Mouse (Mus musculus) lung, adult 2 months (tissue): ENCODE measurements around the gene Odc1. TPM values are rescaled to one million over a fixed set of nuclear protein-coding genes. Genes with fewer than 3 reads are reported as not detected.
"Not testable (repeated sequence)": the region's sequence is repeated elsewhere in the genome, so short reads cannot be mapped to it uniquely, and the experiment has no call there.

ENCODE experiments used
- DNase-seq: peaks from one replicate; pipeline ENCODE4 v3.0.0; 2022
- H3K4me1 ChIP-seq: fragments of 200-500 bp; 2 replicates; pipeline ENCODE4 v1.6.1; 2011; ENCODE audit warnings: low read length; ENCODE audit not compliant: control insufficient read depth, insufficient read depth
- H3K4me3 ChIP-seq: fragments of 200-500 bp; replicated peaks from 2 replicates; pipeline ENCODE3; 2011; ENCODE audit warnings: low read depth, mild to moderate bottlenecking, control low read depth, low read length; ENCODE audit errors: extremely low read depth
- CTCF ChIP-seq: fragments of 200-500 bp; IDR thresholded peaks from 2 replicates; pipeline ENCODE4 v1.5.1; 2011; ENCODE audit warnings: mild to moderate bottlenecking, low read length, control low read depth; ENCODE audit not compliant: insufficient read depth
- POLR2A ChIP-seq: fragments of 200-500 bp; IDR thresholded peaks from 2 replicates; pipeline ENCODE4 v1.6.1; 2011; ENCODE audit warnings: low read depth, mild to moderate bottlenecking, control low read depth, low read length, borderline replicate concordance; ENCODE audit errors: extremely low read depth
- WGBS: fragments of 180-500 bp; shearing (Covaris S2); methylation state at CpG from one replicate; pipeline ENCODE4 v1.1.7; 2018; 5-methylcytosine and 5-hydroxymethylcytosine counted together
- polyA plus RNA-seq: library from polyadenylated mRNA; depleted of rRNA; stranded (reverse); fragments of >200 nt; gene quantifications from 2 replicates; pipeline ENCODE4 v1.2.3, GENCODE M21; 2012

Odc1 gene
- polyA plus RNA-seq, 1 experiment: 59.5 TPM

DNA sequence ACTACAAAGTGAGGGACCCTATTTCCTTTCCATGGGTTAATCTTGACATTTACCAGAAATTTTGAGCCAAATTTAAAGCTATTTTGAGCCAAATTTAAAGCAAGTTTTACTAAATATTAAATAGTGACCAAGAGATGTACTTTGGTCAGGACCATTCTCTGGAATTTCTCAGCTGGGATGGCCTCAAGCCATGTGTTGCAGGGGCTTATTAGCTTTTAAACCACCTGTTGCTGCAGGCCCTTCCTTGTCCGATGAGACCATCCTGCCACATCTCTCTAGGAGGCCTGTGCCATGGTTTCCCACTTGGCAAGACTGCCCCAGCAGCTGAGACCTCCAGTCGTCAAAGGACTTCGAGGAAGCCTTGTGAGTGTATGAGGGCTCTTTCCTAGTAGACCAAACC lies 15.4 kb upstream of the Odc1 start:
- H3K4me1 ChIP-seq: no peaks in the 10 kb centered on the region
- TF ChIP-seq POLR2A (no peak), CTCF (no peak)
- H3K4me3 ChIP-seq: no peak overlapping the region
- no peak for DNase-seq
- WGBS: 87% methylated on average over 3 of the region's 3 CpGs

DNA sequence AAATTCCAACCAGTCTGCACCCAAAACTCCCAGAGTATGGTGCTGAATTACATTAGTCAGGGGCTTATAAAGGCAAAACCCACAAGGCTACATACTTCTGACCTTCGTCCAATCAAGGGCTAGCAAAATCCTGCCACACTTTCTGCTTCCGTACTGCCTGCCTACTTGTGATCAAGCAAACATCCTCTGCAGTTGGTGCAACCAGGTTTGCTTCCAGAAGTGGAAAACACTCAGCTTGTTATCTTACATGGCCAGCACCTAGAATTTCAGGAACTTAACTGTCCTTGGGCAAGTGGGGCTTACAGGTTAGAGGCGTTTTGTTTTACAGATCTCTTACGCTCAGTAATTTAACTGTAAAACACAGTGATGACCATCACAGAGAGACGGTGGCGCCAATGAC lies 14.9 kb upstream of the Odc1 start:
- Histone ChIP-seq H3K4me1 (no peaks in the 10 kb centered on the region), H3K4me3 (no peak overlapping the region)
- 74% methylated on average over 6 of the region's 6 CpGs for WGBS
- DNase-seq: no peak
- TF ChIP-seq POLR2A: no peak

DNA sequence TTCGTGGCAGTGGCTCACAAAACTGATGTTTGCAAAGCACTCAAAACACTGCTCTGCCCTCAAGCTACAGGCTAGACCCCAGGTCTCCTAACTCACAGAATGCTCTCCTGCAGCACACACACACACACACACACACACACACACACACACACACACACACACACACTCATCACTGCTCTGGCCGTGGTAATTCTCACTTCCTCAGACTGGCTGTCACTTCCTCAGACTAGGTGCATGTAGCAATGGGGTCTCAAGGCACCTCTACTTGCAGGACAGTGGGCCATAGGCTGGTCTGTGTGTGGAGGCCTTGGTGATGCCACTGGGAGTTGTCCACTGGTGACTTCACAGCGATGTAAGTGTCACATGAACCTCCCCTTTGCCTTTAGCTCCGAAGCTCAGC lies 13.8 kb upstream of the Odc1 start:
- no peak for TF ChIP-seq CTCF
- TF ChIP-seq POLR2A: no peak
- Histone ChIP-seq H3K4me3 (no peak overlapping the region), H3K4me1 (no peaks in the 10 kb centered on the region)
- WGBS: 62% methylated on average over 4 of the region's 4 CpGs
- DNase-seq: no peak

DNA sequence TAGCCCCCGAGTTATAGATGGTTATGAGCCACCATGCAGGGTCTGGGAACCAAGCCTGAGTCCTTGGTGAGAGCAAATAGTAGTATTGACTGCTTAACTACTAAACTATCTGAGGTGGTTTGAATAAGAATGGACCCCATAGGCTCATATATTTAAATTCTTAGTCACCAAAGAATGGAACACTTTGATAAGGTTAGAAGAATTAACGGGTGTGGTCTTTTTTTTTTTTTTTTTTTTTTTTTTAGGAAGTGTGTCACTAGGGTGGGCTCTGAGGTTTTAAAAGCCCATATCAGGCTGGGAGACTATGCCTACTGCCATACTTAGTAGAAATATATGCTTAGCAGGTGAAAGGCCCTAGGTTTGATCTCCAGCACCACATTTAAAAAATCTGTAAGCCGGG lies 8.4 kb upstream of the Odc1 start:
- TF ChIP-seq POLR2A: no peak
- TF ChIP-seq CTCF: no peak
- H3K4me1 ChIP-seq: no peaks in the 10 kb centered on the region
- H3K4me3 ChIP-seq: no peak overlapping the region
- WGBS: 94% methylated on average over 3 of the region's 3 CpGs
- no peak for DNase-seq

- WGBS: 86% methylated on average over 3 of the region's 3 CpGs
- Histone ChIP-seq H3K4me3 (no peak overlapping the region), H3K4me1 (no peaks in the 10 kb centered on the region)
- no peak for DNase-seq
- TF ChIP-seq CTCF (no peak), POLR2A (no peak)
Measured at GRCm38 (mm10) chr12:17537147-17537546, 7.4 kb upstream of the Odc1 start.

DNA sequence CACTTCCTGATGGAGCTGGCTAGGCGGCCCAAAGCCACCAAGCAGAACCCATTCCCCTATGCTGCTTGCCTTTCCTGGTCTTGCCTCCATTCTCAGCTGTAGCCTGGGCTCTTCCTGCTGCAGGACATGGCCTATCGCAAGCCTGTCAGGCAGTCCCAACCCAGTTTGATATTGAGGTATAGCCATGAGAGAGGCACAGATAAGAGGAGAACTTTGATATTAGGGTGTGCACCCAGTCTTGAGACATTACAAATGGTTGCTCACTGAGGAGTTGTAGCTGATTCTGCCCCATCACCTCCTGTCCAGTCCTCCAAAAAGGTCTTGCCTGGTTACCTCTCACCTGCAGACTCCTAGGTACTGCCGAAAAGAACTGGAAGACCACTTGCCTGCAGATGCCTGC lies 6.5 kb upstream of the Odc1 start:
- H3K4me1 ChIP-seq: no peaks in the 10 kb centered on the region
- 88% methylated on average over 3 of the region's 3 CpGs for WGBS
- no peak for DNase-seq
- TF ChIP-seq CTCF: no peak
- no peak for TF ChIP-seq POLR2A
- H3K4me3 ChIP-seq: no peak overlapping the region

DNA sequence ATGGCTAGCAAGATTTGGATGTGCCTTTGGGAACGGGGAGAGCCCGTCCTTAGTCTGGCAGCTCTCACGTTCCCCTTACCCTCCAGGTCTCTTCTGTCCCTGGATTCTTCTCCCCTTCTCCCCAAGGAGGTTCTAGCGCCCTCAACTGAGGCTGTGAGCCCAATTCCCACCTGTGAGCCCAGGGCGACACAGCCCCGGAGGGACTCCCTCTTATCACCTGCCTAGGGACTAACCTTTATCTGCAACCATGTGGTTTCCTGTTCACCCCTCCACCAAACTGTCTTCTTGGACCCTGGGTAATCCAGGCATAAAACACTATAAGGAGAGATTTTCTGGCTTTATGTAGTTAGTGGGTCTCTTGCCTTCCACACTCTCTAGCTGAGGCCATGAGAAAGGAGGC lies 5.6 kb upstream of the Odc1 start:
- 61% methylated on average over 6 of the region's 6 CpGs for WGBS
- no peak for DNase-seq
- no peak overlapping the region for H3K4me3 ChIP-seq
- H3K4me1 ChIP-seq: peaks cover 2% of the 10 kb centered on the region; the same call in 1 of the 2 replicates
- TF ChIP-seq CTCF (no peak), POLR2A (no peak)

DNA sequence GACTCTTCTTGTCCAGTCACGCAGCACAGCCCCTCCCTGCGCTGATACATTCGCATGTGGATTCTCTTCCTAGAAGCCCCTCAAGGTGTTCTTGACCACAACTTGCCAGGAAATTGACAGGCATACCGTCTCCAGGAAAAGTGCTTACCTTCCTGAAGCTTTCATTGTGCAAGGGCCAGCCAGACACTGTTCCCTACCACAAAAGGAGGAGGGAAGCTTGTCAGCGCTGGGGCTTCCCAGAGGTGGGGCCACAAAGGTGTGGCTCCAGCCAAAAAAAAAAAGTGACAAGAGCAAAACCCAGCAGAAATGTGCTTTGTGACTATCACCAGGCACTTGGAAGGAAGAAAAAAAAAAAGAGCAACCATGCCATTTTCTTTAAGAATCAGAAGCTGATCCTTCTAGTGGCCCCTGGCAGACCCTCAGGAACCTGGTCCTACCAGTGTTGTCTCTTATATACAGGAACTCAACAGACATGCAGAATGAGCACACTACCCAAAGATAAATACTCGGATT lies 4.5 kb upstream of the Odc1 start:
- WGBS: 69% methylated on average over 6 of the region's 6 CpGs

GRCm38 (mm10) chr12:17545107-17545571 lies 545 bp downstream of the Odc1 start:
- no peak for DNase-seq
- Histone ChIP-seq H3K4me1 (peaks cover 3% of the 10 kb centered on the region; the same call in 1 of the 2 replicates), H3K4me3 (peak overlapping the region; percentile 63)
- WGBS: under 1% methylated on average over 36 of the region's 40 CpGs
- TF ChIP-seq CTCF: no peak
- TF ChIP-seq POLR2A: 0 out of 2 replicates have a peak, but pooled peaks have one; percentile 2

More for the DNA sequence above, 4.5 kb upstream of the Odc1 start:
- Histone ChIP-seq H3K4me1 (peaks cover 3% of the 10 kb centered on the region; the same call in 1 of the 2 replicates), H3K4me3 (no peak overlapping the region)
- no peak for TF ChIP-seq CTCF
- TF ChIP-seq POLR2A: no peak
- no peak for DNase-seq

DNA sequence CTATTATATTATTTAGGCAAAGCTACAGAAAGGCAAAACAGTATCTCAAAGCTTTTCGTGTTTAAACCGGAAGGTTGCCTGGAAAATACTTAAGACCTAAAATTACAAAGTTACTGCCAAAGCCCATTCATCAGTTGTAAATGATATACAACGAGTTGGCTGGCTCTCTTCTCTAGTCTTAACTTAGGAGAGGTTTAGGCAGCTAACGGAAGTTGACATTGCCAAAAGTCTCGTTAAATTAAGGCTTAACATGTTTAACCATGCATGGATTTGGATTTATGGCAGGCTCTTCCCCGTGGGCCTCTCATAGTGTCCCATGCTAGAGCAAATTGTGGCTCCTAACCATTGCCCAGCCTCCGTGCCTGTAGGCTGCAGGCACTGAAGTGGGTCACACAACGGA lies 1.3 kb downstream of the Odc1 start:
- H3K4me1 ChIP-seq: peaks cover 3% of the 10 kb centered on the region; the same call in 1 of the 2 replicates
- H3K4me3 ChIP-seq: no peak overlapping the region
- no peak for DNase-seq
- 22% methylated on average over 8 of the region's 8 CpGs for WGBS
- TF ChIP-seq POLR2A: no peak
- TF ChIP-seq CTCF: no peak

- not testable (repeated sequence) for DNase-seq, H3K4me1 ChIP-seq, H3K4me3 ChIP-seq
- WGBS: 95% methylated on average over 9 of the region's 9 CpGs
Measured at GRCm38 (mm10) chr12:17547552-17547951, 3.0 kb downstream of the Odc1 start.
